Mouse (Mus musculus): ENCODE data around the gene Olfr937. TPM values are rescaled to one million over a fixed set of nuclear protein-coding genes. Genes with fewer than 3 reads are reported as not detected.

Gene Olfr937
- total RNA-seq (2021), result not detected

DNA sequence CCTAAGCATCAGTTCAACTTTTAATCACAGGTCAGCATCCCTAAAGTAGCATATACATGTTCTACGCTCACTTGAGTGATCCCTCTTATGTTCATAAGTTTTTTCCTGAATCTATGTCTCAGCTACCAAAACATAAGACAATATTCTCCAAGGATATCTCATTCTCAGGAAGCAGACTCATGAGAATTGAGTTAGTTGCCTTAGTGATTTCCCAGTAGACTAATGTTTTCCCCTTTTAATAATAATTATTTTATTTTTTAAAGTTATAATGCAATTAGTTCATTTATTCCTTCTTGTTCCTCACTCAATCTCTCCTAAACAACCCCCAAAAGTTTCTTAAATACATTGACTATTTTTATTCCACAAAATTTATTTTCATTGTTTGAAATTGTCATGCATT, at the start of gene Olfr937:
Gene Olfr937, minus strand, starts transcription at position 101 of the 400 bp plus-strand sequence.
- intact Hi-C loops (cut with DNase I), result no loop called here
- DNase-seq, result no peak

DNA sequence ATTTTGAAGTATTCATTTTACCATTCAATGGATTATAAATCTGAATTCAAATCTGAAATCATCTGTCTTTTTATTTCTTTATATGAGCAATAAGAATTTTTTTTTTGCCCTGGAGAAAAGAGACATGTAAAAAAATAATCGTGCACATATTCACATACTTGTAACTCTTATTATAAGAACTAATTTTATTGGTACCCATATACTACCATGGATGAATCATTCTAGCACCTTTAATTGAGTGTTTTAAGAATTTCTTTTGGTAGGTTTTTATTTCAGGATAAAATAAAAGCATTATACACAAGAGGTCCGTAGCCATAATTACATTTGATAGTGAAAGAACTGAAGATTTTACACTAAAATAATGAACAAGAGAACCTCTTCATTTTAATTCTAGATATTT, 14.0 kb upstream of the Olfr937 start, which contains the start of gene Olfr938:
Gene Olfr938, minus strand, starts transcription at position 101 of the 400 bp plus-strand sequence.
- intact Hi-C loops (cut with DNase I), result no loop called here

DNA sequence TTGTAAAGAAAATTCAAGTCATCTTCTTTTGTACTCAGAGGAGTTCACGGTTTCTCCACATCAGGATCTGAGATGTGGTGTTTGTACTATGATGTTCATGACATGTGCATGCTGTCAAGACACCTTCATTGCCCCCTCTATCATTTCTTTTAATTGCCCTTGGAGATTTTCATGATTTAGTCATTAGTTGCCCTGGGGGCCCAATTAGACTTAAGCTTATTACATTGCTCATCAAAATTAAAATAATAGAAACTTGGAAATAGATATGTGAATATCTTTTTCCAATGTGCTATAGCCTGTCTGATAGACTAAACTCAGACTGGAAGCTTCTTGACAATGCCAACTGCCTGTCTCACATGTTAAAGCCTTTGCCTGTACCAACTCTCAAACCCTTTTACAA, 41.5 kb downstream of the Olfr937 start, which contains the start of gene Olfr146:
Gene Olfr146, minus strand, starts transcription at position 101 of the 400 bp plus-strand sequence.
- DNase-seq, result no peak

More for the DNA sequence above, 14.0 kb upstream of the Olfr937 start, which contains the start of gene Olfr938:
- no peak for DNase-seq

More for the DNA sequence above, 41.5 kb downstream of the Olfr937 start, which contains the start of gene Olfr146:
- intact Hi-C loops (cut with DNase I), result no loop called here

Small RNA genes lying within 50 kb of the gene (microRNA-seq; reads per million reads assigned to microRNA genes)
- gene Gm25032 (ENCODE audit: borderline number of aligned reads in 2 of 2) (0 reads per million in 2 experiments), gene Gm25529 (ENCODE audit: borderline number of aligned reads in 2 of 2) (0 reads per million in 2 experiments)

Other genes starting within 250 kb of the Olfr937 start
- not detected for gene Olfr923, start 238.4 kb downstream of the Olfr937 start, total RNA-seq (2021)
- not detected for gene Olfr924, start 220.5 kb downstream of the Olfr937 start, total RNA-seq (2021)
- not detected for gene Olfr26, start 209.9 kb downstream of the Olfr937 start, total RNA-seq (2021)
- not detected for gene Olfr926, start 187.8 kb downstream of the Olfr937 start, total RNA-seq (2021)
- gene Olfr930, start 135.1 kb downstream of the Olfr937 start, total RNA-seq (2021), result not detected
- gene Olfr933, start 92.6 kb downstream of the Olfr937 start, total RNA-seq (2021), result not detected
- not detected for gene Olfr934, start 76.6 kb downstream of the Olfr937 start, total RNA-seq (2021)
- not detected for gene Olfr935, start 65.3 kb downstream of the Olfr937 start, total RNA-seq (2021)
- not detected for gene Olfr146, start 41.6 kb downstream of the Olfr937 start, total RNA-seq (2021)
- gene Olfr938, start 13.9 kb upstream of the Olfr937 start, total RNA-seq (2021), result not detected
- gene Olfr27, start 63.2 kb upstream of the Olfr937 start, total RNA-seq (2021), result not detected
- gene Olfr943, start 101.4 kb upstream of the Olfr937 start, total RNA-seq (2021), result not detected
- not detected for gene Olfr944, start 137.0 kb upstream of the Olfr937 start, total RNA-seq (2021)
- not detected for gene Olfr1537, start 185.0 kb upstream of the Olfr937 start, total RNA-seq (2021)
- gene Olfr945, start 211.9 kb upstream of the Olfr937 start, total RNA-seq (2021), result not detected